31 mouse cellular contexts compared by ENCODE assay signal in the genomic region with DNA sequence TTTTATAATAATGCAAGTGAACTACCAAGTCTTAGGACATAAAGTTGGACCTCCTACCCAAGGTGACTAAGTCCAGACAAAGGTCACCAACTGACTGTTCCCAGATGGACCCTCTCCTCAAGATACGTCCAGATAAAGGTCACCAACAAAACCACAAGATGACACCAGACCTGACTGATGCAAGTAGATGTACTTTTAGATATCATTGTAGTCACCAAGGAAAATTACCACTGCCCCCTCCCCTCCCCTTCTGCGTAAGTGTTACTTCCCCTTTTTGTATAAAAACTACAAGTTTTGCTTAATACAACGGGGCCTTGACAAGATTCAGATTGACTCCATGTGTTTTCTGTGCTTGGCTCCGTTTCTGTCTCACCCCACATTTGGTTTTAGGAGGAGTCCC.
DNase-seq lines count a peak whose midpoint lies in the region; ATAC-seq and TF ChIP-seq lines count a peak whose summit lies in the region.
"Had no signal": no experiment of that assay in that cellular context is flagged by ENCODE, and none has a peak within 500 bp of the region (broad histone marks: within the 10 kb centered on the region; RNA-seq: fewer than 3 reads in every experiment).

No protein-coding gene starts in this region.

- no peak overlapping the region for H3K4me2 ChIP-seq in forebrain, embryonic 12.5 days
- H3K4me2 ChIP-seq: embryonic facial prominence, embryonic 13.5 days; forebrain, embryonic 13.5 days; heart, embryonic 13.5 days; hindbrain, embryonic 12.5 days; hindbrain, embryonic 15.5 days; intestine, embryonic 15.5 days had no signal

- no peaks in the 10 kb centered on the region for H3K79me2 ChIP-seq in MEL (ENCODE audit: control insufficient read depth, insufficient read depth, low read length, poor library complexity)

- no peak for TF ChIP-seq RAD21 in MEL (IDR thresholded peaks at IDR 0.05; ENCODE audit: low read depth, low read length)

- TF ChIP-seq CTCF in MEL (IDR thresholded peaks at IDR 0.05 in 2 of 3, conservative IDR thresholded peaks at IDR 0.05 in 1 of 3; ENCODE audit: control insufficient read depth in 1 of 3, insufficient read depth in 1 of 3, low read depth in 2 of 3, low read length in 3 of 3, poor library complexity in 1 of 3, severe bottlenecking in 1 of 3), result no peak

- no peak overlapping the region for H3K9ac ChIP-seq in MEL (ENCODE audit: control insufficient read depth, low read depth, low read length, poor library complexity, severe bottlenecking)
- H3K9ac ChIP-seq in forebrain, embryonic 12.5 days, result no peak overlapping the region
- H3K9ac ChIP-seq: embryonic facial prominence, embryonic 13.5 days; forebrain, embryonic 13.5 days; heart, embryonic 13.5 days; hindbrain, embryonic 12.5 days; hindbrain, embryonic 15.5 days; intestine, embryonic 15.5 days had no signal

- peaks cover 0 to 2% of the 10 kb centered on the region in 2 experiments; a peak in 1 of 4 replicates for H3K36me3 ChIP-seq in MEL (ENCODE audit: control insufficient read depth in 1 of 2, insufficient read depth in 2 of 2, low read length in 2 of 2)
- no peaks in the 10 kb centered on the region for H3K36me3 ChIP-seq in forebrain, embryonic 12.5 days (replicated peaks)
- H3K36me3 ChIP-seq: embryonic facial prominence, embryonic 10.5 days; embryonic facial prominence, embryonic 13.5 days; G1E; heart, embryonic 10.5 days; heart, embryonic 13.5 days; hindbrain, embryonic 12.5 days; hindbrain, embryonic 15.5 days; intestine, embryonic 15.5 days had no signal

- ATAC-seq in common myeloid progenitor, adult 5-6 weeks (replicated peaks; ENCODE audit: low read depth, poor library complexity, severe bottlenecking), result peak; percentile 87
- ATAC-seq in megakaryocyte, adult 5-6 weeks (ENCODE audit: poor library complexity, severe bottlenecking), result peak; percentile 70
- ATAC-seq in forebrain, embryonic 12.5 days (ENCODE audit: low FRiP score), result no peak
- ATAC-seq: activated CD4-positive, CD25-positive, alpha-beta regulatory T cell, adult 4 months; forebrain, embryonic 13.5 days; intestine, embryonic 15.5 days had no signal

- DNase-seq in MEL (ENCODE audit: low read depth, low spot score), result peak; percentile 37
- DNase-seq in spleen, adult 18-20 months, result no peak
- DNase-seq in urinary bladder, adult 18-20 months (ENCODE audit: low spot score in 2 of 2), result no peak
- no peak for DNase-seq in layer of hippocampus, adult 18-20 months (ENCODE audit: low spot score in 2 of 2)
- DNase-seq: adrenal gland, postnatal 10 days; adrenal gland, postnatal 36 days; cerebellum, adult 11 months; cerebellum, adult 2 months; cerebellum, adult 9-11 months; cerebellum, postnatal 25 days; embryo, embryonic 11 days; gastrocnemius, postnatal 25 days; heart, adult 2 months; heart, postnatal 14 days; heart, postnatal 4 days; kidney, adult 11 months had no signal

- peak in 1 of 2 experiments; percentile 37; a peak in 1 of 4 replicates for TF ChIP-seq EP300 in MEL (IDR thresholded peaks at IDR 0.05; ENCODE audit: low read depth in 1 of 2, low read length in 2 of 2)

- no peak for TF ChIP-seq POLR2A in MEL (IDR thresholded peaks at IDR 0.05; ENCODE audit: control insufficient read depth in 1 of 2, insufficient read depth in 1 of 2, low read depth in 1 of 2, low read length in 2 of 2, poor library complexity in 1 of 2)

- H3K4me1 ChIP-seq in MEL (ENCODE audit: control insufficient read depth in 1 of 2, insufficient read depth in 2 of 2, low read length in 2 of 2), result no peaks in the 10 kb centered on the region; a peak in 1 of 4 replicates
- H3K4me1 ChIP-seq in forebrain, embryonic 12.5 days, result no peaks in the 10 kb centered on the region
- H3K4me1 ChIP-seq: embryonic facial prominence, embryonic 10.5 days; embryonic facial prominence, embryonic 13.5 days; forebrain, embryonic 13.5 days; heart, embryonic 10.5 days; heart, embryonic 13.5 days; hindbrain, embryonic 12.5 days; hindbrain, embryonic 15.5 days; intestine, embryonic 15.5 days had no signal

- 69% methylated on average over 4 of the region's 4 CpGs for WGBS in forebrain, embryonic 12.5 days

- H3K27ac ChIP-seq in MEL (ENCODE audit: control insufficient read depth, low read depth, low read length), result no peak overlapping the region
- H3K27ac ChIP-seq in forebrain, embryonic 12.5 days, result no peak overlapping the region
- H3K27ac ChIP-seq: embryonic facial prominence, embryonic 10.5 days; embryonic facial prominence, embryonic 13.5 days; forebrain, embryonic 13.5 days; heart, adult 2 months; heart, embryonic 10.5 days; heart, embryonic 13.5 days; hindbrain, embryonic 12.5 days; hindbrain, embryonic 15.5 days; intestine, embryonic 15.5 days had no signal

- H3K27me3 ChIP-seq in MEL (ENCODE audit: control insufficient read depth in 1 of 2, insufficient read depth in 2 of 2, low read length in 2 of 2), result no peaks in the 10 kb centered on the region
- no peaks in the 10 kb centered on the region for H3K27me3 ChIP-seq in forebrain, embryonic 12.5 days
- H3K27me3 ChIP-seq: CH12.LX; embryonic facial prominence, embryonic 13.5 days; forebrain, embryonic 13.5 days; heart, embryonic 13.5 days; hindbrain, embryonic 12.5 days; hindbrain, embryonic 15.5 days; intestine, embryonic 15.5 days had no signal

- no peak overlapping the region for H3K4me3 ChIP-seq in MEL (ENCODE audit: control insufficient read depth in 1 of 2, insufficient read depth in 1 of 2, low read depth in 2 of 2, low read length in 2 of 2)
- no peak overlapping the region for H3K4me3 ChIP-seq in forebrain, embryonic 12.5 days (replicated peaks)
- H3K4me3 ChIP-seq: embryonic facial prominence, embryonic 10.5 days; embryonic facial prominence, embryonic 13.5 days; erythroblast, embryonic 14.5 days; forebrain, embryonic 13.5 days; heart, adult 2 months; heart, embryonic 10.5 days; heart, embryonic 13.5 days; hindbrain, embryonic 12.5 days; hindbrain, embryonic 15.5 days; intestine, embryonic 15.5 days had no signal

- H3K9me3 ChIP-seq in MEL (replicated peaks; ENCODE audit: insufficient read depth, low read length), result no peaks in the 10 kb centered on the region
- no peaks in the 10 kb centered on the region for H3K9me3 ChIP-seq in forebrain, embryonic 12.5 days
- H3K9me3 ChIP-seq: G1E; heart, embryonic 10.5 days; intestine, embryonic 15.5 days had no signal

TF ChIP-seq in MEL, 35 proteins besides CTCF, POLR2A, EP300 and RAD21:
- no peak for TF ChIP-seq SIN3A (IDR thresholded peaks at IDR 0.05; ENCODE audit: low read length)
- no peak for TF ChIP-seq KAT2A (conservative IDR thresholded peaks at IDR 0.05; ENCODE audit: low read depth, low read length)
- no peak for TF ChIP-seq TAL1 (IDR thresholded peaks at IDR 0.05; ENCODE audit: low read length)
- TF ChIP-seq ZKSCAN1 (IDR thresholded peaks at IDR 0.05; ENCODE audit: low read depth, low read length), result no peak
- TF ChIP-seq USF2 (IDR thresholded peaks at IDR 0.05; ENCODE audit: borderline replicate concordance in 1 of 2, insufficient read depth in 1 of 2, low read depth in 1 of 2, low read length in 2 of 2), result no peak
- no peak for TF ChIP-seq MXI1 (IDR thresholded peaks at IDR 0.05; ENCODE audit: low read depth, low read length)
- TF ChIP-seq TCF12 (IDR thresholded peaks at IDR 0.05; ENCODE audit: low read depth, low read length), result peak; percentile 25; the same call in 1 of the 2 replicates
